Mouse (Mus musculus) hindbrain, embryonic 16.5 days (tissue): ENCODE measurements at regions not wholly inside any gene's neighbourhood (a gene's known extent, or its start where the extent isn't known, plus 50 kb on each side); places are given as distances from the start of the nearest gene placed in this dataset.

Source experiments
- ATAC-seq: fragments of 200-750 bp; cut with Nextera tagmentation; 2 replicates; pipeline ENCODE4 v1.8.0; 2017; ENCODE audit warnings: moderate TSS enrichment, moderate library complexity
- H3K27ac ChIP-seq: fragments of 300-500 bp; sonication (generic); 2 replicates; pipeline ENCODE4 v1.5.1; 2014; ENCODE audit warnings: low read depth, mild to moderate bottlenecking, control low read depth, low read length, moderate library complexity
- H3K27me3 ChIP-seq: fragments of 300-500 bp; sonication (generic); replicated peaks from 2 replicates; pipeline ENCODE4 v1.6.1; 2014; ENCODE audit warnings: low read length; ENCODE audit not compliant: control insufficient read depth, insufficient read depth
- H3K36me3 ChIP-seq: fragments of 300-500 bp; sonication (generic); 2 replicates; pipeline ENCODE4 v1.6.1; 2014; ENCODE audit warnings: mild to moderate bottlenecking, low read length, moderate library complexity, mixed read lengths; ENCODE audit not compliant: control insufficient read depth, insufficient read depth
- H3K4me1 ChIP-seq: fragments of 300-500 bp; sonication (generic); 2 replicates; pipeline ENCODE4 v1.6.1; 2014; ENCODE audit warnings: low read depth, low read length; ENCODE audit not compliant: control insufficient read depth, insufficient read depth
- H3K4me2 ChIP-seq: fragments of 300-500 bp; sonication (generic); 2 replicates; pipeline ENCODE4 v1.6.1; 2014; ENCODE audit warnings: mild to moderate bottlenecking, low read length, control low read depth, moderate library complexity
- H3K4me3 ChIP-seq: fragments of 300-500 bp; sonication (generic); 2 replicates; pipeline ENCODE4 v1.5.1; 2014; ENCODE audit warnings: mild to moderate bottlenecking, low read length, control low read depth, moderate library complexity
- H3K9ac ChIP-seq: fragments of 300-500 bp; sonication (generic); 2 replicates; pipeline ENCODE4 v1.6.1; 2014; ENCODE audit warnings: low read depth, mild to moderate bottlenecking, control low read depth, low read length, moderate library complexity
- H3K9me3 ChIP-seq: fragments of 300-500 bp; sonication (generic); 2 replicates; pipeline ENCODE4 v1.6.1; 2014; ENCODE audit warnings: mild to moderate bottlenecking, low read length, moderate library complexity; ENCODE audit not compliant: control insufficient read depth
- WGBS: fragments of 180-500 bp; shearing (Covaris S2); extraction: QIAGEN DNeasy Blood & Tissue Kit; methylation state at CpG from one replicate; pipeline ENCODE4 v1.1.7; 2014; 5-methylcytosine and 5-hydroxymethylcytosine counted together

DNA sequence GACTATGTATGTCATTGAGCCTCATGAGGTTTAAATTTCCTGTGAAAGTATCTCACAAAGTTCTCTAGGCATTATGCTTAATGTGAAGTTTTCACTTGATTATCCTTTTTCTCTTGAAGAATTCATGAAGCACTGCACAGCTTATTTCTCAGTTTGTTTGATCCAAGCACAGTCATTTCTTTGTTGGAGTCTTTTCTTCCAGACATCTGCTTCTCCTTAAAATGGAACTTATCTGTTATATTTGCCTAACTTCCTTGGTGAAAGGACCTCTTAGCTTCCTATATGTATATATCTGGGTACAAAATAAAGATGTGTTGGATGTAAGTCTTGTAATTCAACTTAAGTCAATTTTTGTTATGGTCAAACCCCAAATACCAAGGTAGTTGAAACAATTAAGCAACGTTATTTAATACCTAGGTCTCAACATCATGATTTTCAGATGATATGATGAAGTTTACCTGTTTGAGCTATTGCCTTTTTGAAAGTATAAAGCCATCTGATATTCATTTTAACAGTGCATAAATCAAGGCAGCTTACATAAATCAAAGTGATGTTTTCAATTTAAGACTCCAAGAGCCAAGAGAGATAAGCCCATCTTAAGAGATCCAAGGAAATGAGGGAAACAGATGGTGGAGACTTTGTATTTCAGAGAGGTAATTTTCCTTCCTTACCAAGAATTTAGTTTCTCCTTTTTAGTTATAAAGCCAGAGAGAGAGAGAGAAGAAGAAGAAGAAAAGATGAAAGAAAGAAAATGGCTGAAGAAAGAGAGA, 481.0 kb downstream of the Rfpl4b start:
- no peak overlapping the region for H3K27ac ChIP-seq
- no peaks in the 10 kb centered on the region for H3K9me3 ChIP-seq
- no peak overlapping the region for H3K4me2 ChIP-seq
- no peaks in the 10 kb centered on the region for H3K36me3 ChIP-seq
- WGBS, result 83% methylated on average over 1 of the region's 1 CpGs
- no peaks in the 10 kb centered on the region for H3K4me1 ChIP-seq
- no peak overlapping the region for H3K4me3 ChIP-seq
- no peak overlapping the region for H3K9ac ChIP-seq
- H3K27me3 ChIP-seq, result no peaks in the 10 kb centered on the region
- no peak for ATAC-seq

DNA sequence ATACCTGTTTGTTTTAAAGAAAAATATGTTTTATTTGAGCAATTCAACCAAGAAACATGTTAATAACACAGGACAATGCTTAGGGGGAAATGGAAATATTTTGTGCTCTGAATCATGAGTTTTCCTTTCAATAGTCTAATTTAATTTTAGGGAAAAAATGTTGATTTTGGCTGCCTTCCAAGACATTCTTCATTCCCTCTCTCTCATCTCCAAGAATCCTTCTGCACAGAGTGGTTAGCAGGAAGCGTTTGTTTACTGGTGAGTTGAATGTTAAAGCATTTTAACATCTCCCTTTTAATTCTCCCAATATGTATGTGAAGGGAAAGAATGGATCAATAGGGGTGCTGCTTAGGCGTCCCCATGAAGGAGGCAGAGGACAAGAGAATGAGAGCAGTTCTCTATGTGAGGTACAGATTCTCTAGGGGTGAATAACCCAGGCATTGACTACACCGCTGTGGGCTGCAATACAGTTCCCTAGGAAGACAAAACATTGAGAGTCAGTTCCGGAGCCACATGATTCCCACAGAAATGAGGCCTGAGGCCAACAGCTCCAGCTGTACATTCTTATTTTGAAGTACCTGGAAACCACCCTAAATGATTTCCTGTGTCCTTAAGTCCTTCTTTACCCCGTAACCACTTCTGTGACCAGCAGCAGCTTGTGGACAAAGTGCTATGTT, 512.7 kb downstream of the Rfpl4b start:
- H3K4me3 ChIP-seq, result no peak overlapping the region
- 36% methylated on average over 5 of the region's 5 CpGs for WGBS

DNA sequence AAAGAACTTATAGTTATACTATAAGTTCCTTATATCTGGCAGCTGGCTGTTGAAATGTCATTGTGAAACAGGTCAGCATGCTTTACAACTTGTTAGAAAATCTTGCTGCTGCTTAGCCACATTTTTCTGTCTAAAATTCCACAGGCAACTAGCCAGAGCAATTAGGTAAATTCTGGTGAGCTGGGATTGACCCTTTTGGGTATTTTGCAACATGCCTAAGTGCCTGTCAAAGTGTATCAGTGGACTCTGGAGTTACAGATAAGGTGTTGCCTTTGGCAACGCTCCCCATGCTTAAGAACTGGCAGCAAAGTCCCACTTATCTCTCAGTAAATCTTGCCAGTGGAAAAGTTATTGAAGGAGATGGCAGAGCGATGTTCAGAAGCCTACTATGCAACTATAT, 525.9 kb downstream of the Rfpl4b start:
- 89% methylated on average over 2 of the region's 2 CpGs for WGBS
- Histone ChIP-seq H3K4me1 (no peaks in the 10 kb centered on the region), H3K9me3 (no peaks in the 10 kb centered on the region), H3K4me3 (no peak overlapping the region), H3K9ac (no peak overlapping the region), H3K27ac (no peak overlapping the region), H3K4me2 (no peak overlapping the region), H3K27me3 (no peaks in the 10 kb centered on the region), H3K36me3 (no peaks in the 10 kb centered on the region)
- no peak for ATAC-seq

More for the DNA sequence above, 512.7 kb downstream of the Rfpl4b start:
- no peak overlapping the region for H3K27ac ChIP-seq
- H3K9ac ChIP-seq, result no peak overlapping the region
- no peaks in the 10 kb centered on the region for H3K9me3 ChIP-seq
- H3K27me3 ChIP-seq, result no peaks in the 10 kb centered on the region
- no peaks in the 10 kb centered on the region for H3K36me3 ChIP-seq
- ATAC-seq, result no peak
- no peaks in the 10 kb centered on the region for H3K4me1 ChIP-seq
- H3K4me2 ChIP-seq, result no peak overlapping the region

DNA sequence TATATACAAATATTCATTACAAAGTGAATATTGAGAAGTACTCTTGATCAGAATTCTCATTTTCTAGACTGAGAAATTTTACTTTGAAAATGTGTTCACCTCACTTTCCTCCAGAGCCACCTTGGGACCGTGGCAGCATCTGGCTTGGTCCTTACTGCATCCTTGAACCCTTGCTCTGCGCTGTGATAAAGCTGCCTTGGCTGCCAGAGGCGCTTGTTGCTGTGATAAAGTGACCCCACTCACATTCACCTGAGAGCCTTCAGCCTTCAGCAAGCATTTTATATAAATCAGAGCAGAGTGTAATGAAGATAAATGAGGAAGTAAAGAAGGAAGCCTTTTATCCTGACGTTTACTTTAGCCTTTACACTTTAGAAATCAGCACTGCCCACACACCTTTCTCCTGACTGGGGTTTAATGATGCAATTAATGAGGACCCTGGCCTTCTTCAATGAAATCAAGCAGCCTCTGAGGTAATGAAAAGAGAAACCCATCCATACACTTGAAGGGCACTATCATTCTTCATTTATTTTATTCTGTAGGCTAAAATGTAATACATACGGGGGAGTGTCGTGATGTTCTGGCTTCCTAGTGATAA, 532.8 kb downstream of the Rfpl4b start:
- no peak overlapping the region for H3K9ac ChIP-seq
- ATAC-seq, result peak; percentile 48; the same call in 1 of the 2 replicates
- H3K4me3 ChIP-seq, result no peak overlapping the region
- no peaks in the 10 kb centered on the region for H3K4me1 ChIP-seq
- no peaks in the 10 kb centered on the region for H3K36me3 ChIP-seq
- no peak overlapping the region for H3K4me2 ChIP-seq
- no peaks in the 10 kb centered on the region for H3K27me3 ChIP-seq
- no peaks in the 10 kb centered on the region for H3K9me3 ChIP-seq
- H3K27ac ChIP-seq, result no peak overlapping the region
- 65% methylated on average over 6 of the region's 6 CpGs for WGBS

GRCm38 (mm10) chr10:38269136-38269535, 552.4 kb downstream of the Rfpl4b start:
- no peaks in the 10 kb centered on the region for H3K36me3 ChIP-seq
- no peak for ATAC-seq
- no peaks in the 10 kb centered on the region for H3K9me3 ChIP-seq
- no peaks in the 10 kb centered on the region for H3K27me3 ChIP-seq
- H3K27ac ChIP-seq, result no peak overlapping the region
- no peak overlapping the region for H3K9ac ChIP-seq
- WGBS, result 95% methylated on average over 1 of the region's 1 CpGs
- H3K4me3 ChIP-seq, result no peak overlapping the region
- no peak overlapping the region for H3K4me2 ChIP-seq
- H3K4me1 ChIP-seq, result no peaks in the 10 kb centered on the region

DNA sequence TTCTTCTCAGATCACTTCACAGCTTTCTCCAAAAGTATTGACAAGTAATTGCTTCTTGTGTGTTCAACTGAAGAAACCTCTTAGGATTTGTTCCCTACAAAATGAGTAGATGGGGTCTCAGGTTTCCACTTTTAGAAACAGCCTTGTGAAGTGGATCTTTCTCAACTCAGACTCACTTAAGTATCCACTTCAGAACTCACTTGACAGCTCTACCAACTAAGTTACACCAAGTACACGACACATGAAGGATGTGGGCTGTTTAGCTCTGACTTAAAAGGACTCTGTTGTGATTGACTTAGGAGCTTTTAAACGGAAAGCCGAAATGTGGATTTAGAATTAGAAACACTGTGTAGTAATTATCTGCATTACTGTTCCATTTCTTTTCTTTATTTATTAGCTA, 556.0 kb downstream of the Rfpl4b start:
- no peaks in the 10 kb centered on the region for H3K4me1 ChIP-seq

DNA sequence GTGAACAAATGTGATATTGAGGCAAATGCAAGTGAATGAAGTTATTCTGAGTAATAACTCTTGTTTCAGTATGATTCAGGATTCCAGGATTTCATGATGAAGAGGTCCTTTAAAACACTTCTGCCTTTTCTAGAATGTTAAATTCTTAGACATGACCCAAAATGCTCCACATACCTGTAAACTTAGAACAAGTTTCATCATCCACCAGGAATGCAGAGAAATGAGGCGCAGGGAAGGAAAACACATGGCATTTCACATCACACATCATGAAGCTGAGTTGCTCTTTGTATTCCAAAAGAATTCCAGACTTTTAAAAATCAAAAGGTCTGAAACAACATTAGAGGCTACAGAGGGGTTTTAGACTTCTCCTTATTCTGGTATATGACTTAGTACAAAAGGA, 574.8 kb downstream of the Rfpl4b start:
- WGBS, result 91% methylated on average over 1 of the region's 1 CpGs
- Histone ChIP-seq H3K36me3 (no peaks in the 10 kb centered on the region), H3K27ac (no peak overlapping the region), H3K4me2 (no peak overlapping the region), H3K4me1 (no peaks in the 10 kb centered on the region), H3K27me3 (no peaks in the 10 kb centered on the region), H3K4me3 (no peak overlapping the region), H3K9ac (no peak overlapping the region), H3K9me3 (no peaks in the 10 kb centered on the region)
- ATAC-seq, result no peak

More for the DNA sequence above, 556.0 kb downstream of the Rfpl4b start:
- H3K9ac ChIP-seq, result no peak overlapping the region
- ATAC-seq, result no peak
- 87% methylated on average over 3 of the region's 3 CpGs for WGBS
- H3K36me3 ChIP-seq, result no peaks in the 10 kb centered on the region
- no peak overlapping the region for H3K27ac ChIP-seq
- H3K4me3 ChIP-seq, result no peak overlapping the region
- no peaks in the 10 kb centered on the region for H3K9me3 ChIP-seq
- H3K27me3 ChIP-seq, result no peaks in the 10 kb centered on the region
- H3K4me2 ChIP-seq, result no peak overlapping the region
